Mouse (Mus musculus) bone marrow, adult 2 months (tissue): ENCODE data around the gene Il20ra.

Experiments
- CTCF ChIP-seq: fragments of 200-500 bp; IDR thresholded peaks from 2 replicates; pipeline ENCODE4 v1.5.1; 2011; ENCODE audit warnings: low read length, control low read depth; ENCODE audit not compliant: control insufficient read depth, insufficient read depth
- POLR2A ChIP-seq: fragments of 200-500 bp; IDR thresholded peaks from 2 replicates; pipeline ENCODE4 v1.6.1; 2011; ENCODE audit warnings: low read depth, mild to moderate bottlenecking, control low read depth, low read length, borderline replicate concordance; ENCODE audit not compliant: control insufficient read depth

GRCm38 (mm10) chr10:19692988-19693387 lies 19.4 kb upstream of the Il20ra start:
- TF ChIP-seq CTCF (peak; percentile 95), POLR2A (no peak)
